In the genomic region with DNA sequence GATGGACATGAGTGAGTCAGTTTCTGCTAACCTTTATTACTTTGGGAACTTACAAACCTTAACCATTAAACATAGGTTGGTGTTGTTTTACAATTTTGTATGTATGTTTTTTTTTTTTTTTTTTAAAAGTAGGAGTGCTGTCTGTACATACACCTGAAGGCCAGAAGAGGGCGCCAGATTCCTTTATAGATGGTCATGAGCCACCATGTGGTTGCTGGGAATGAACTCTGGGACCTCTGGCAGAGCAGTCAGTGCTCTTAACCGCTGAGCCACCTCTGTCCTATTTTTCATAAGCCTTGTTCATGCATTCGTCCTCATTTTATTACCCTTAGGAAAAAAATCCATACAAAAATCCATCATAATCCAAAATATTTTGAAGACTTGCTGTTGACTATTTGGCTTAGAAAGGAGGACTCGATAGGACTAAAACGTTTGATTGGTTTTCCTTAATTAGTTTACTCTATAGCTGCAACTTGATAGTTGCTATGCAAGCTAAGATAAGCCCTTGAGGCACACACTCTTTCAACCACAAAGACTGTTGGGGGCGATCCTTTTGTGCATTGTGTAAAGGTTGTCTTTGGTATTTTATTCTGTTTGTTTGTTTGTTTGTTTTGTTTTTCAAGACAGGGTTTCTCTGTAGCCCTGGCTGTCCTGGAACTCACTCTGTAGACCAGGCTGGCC, we compare ENCODE assay signal across 9 mouse cellular contexts. TPM values are rescaled to one million over a fixed set of nuclear protein-coding genes. Genes with fewer than 3 reads are reported as not detected.
DNase-seq lines count a peak whose midpoint lies in the region; ATAC-seq and TF ChIP-seq lines count a peak whose summit lies in the region.
"Had no signal": no experiment of that assay in that cellular context is flagged by ENCODE, and none has a peak within 500 bp of the region (broad histone marks: within the 10 kb centered on the region; RNA-seq: fewer than 3 reads in every experiment).

No protein-coding gene starts in this region.

- dilution Hi-C loops in CH12.LX (cut with MboI; ENCODE audit: extremely low pct_ligation_motif_present, extremely low pct_unique_long_range_greater_than_20kb, low sequenced_read_pairs), result no loop called here

- peak; percentile 75 for TF ChIP-seq RAD21 in CH12.LX (IDR thresholded peaks at IDR 0.05; ENCODE audit: low read depth, low read length)

- H3K4me2 ChIP-seq in hindbrain, embryonic 11.5 days (replicated peaks; ENCODE audit: low read depth, low read length), result no peak overlapping the region
- no peak overlapping the region for H3K4me2 ChIP-seq in hindbrain, embryonic 12.5 days (replicated peaks)
- no peak overlapping the region for H3K4me2 ChIP-seq in CH12.LX (ENCODE audit: insufficient read depth, low read depth, poor library complexity, severe bottlenecking)

- no peaks in the 10 kb centered on the region for H3K79me2 ChIP-seq in CH12.LX (replicated peaks; ENCODE audit: control insufficient read depth, extremely low read depth, insufficient read depth, poor library complexity, severe bottlenecking)

- TF ChIP-seq EP300 in CH12.LX (IDR thresholded peaks at IDR 0.05; ENCODE audit: low read length), result no peak

- H3K27me3 ChIP-seq in hindbrain, embryonic 11.5 days (ENCODE audit: control insufficient read depth, insufficient read depth, low read length), result no peaks in the 10 kb centered on the region
- H3K27me3 ChIP-seq in hindbrain, embryonic 12.5 days, result no peaks in the 10 kb centered on the region; the same call in 1 of the 2 replicates
- H3K27me3 ChIP-seq in CH12.LX (replicated peaks), result peaks cover 3% of the 10 kb centered on the region
- no peaks in the 10 kb centered on the region for H3K27me3 ChIP-seq in thymus, adult 2 months (ENCODE audit: control insufficient read depth, insufficient read depth, low read length)
- H3K27me3 ChIP-seq: megakaryocyte, embryonic 14.5 days had no signal

- no peak overlapping the region for H3K9ac ChIP-seq in hindbrain, embryonic 11.5 days (ENCODE audit: low read depth, low read length)
- H3K9ac ChIP-seq in hindbrain, embryonic 12.5 days, result no peak overlapping the region
- H3K9ac ChIP-seq in CH12.LX (ENCODE audit: insufficient read depth, low read depth), result no peak overlapping the region

- TF ChIP-seq POLR2A in CH12.LX (IDR thresholded peaks at IDR 0.05; ENCODE audit: low read depth, low read length), result no peak
- no peak for TF ChIP-seq POLR2A in thymus, adult 2 months (IDR thresholded peaks at IDR 0.05; ENCODE audit: control insufficient read depth, extremely low read depth, insufficient read depth, low read length, poor library complexity)

- no peaks in the 10 kb centered on the region for H3K4me1 ChIP-seq in hindbrain, embryonic 11.5 days (replicated peaks; ENCODE audit: control insufficient read depth, insufficient read depth, low read length)
- H3K4me1 ChIP-seq in hindbrain, embryonic 12.5 days, result no peaks in the 10 kb centered on the region
- H3K4me1 ChIP-seq in CH12.LX (ENCODE audit: control insufficient read depth in 1 of 2, insufficient read depth in 2 of 2), result no peaks in the 10 kb centered on the region
- no peaks in the 10 kb centered on the region for H3K4me1 ChIP-seq in thymus, adult 2 months (replicated peaks; ENCODE audit: control insufficient read depth, insufficient read depth, low read length)

- no peak for ATAC-seq in hindbrain, embryonic 11.5 days (ENCODE audit: low FRiP score)
- no peak for ATAC-seq in hindbrain, embryonic 12.5 days (ENCODE audit: low FRiP score)

- 43% methylated on average over 6 of the region's 6 CpGs for WGBS in hindbrain, embryonic 11.5 days
- 45% methylated on average over 6 of the region's 6 CpGs for WGBS in hindbrain, embryonic 12.5 days
- WGBS in thymus, adult 2 months, result 50% methylated on average over 6 of the region's 6 CpGs

- no peak overlapping the region for H3K4me3 ChIP-seq in hindbrain, embryonic 11.5 days (ENCODE audit: low read depth, low read length)
- no peak overlapping the region for H3K4me3 ChIP-seq in hindbrain, embryonic 12.5 days
- no peak overlapping the region for H3K4me3 ChIP-seq in CH12.LX (replicated peaks in 1 of 3; ENCODE audit: low read depth in 2 of 3, low read length in 2 of 3, poor library complexity in 1 of 3)
- no peak overlapping the region for H3K4me3 ChIP-seq in thymus, adult 2 months (ENCODE audit: control insufficient read depth, insufficient read depth, low read length)
- H3K4me3 ChIP-seq: megakaryocyte, embryonic 14.5 days had no signal

- no peaks in the 10 kb centered on the region for H3K36me3 ChIP-seq in hindbrain, embryonic 11.5 days (ENCODE audit: control insufficient read depth, insufficient read depth, low read length)
- no peaks in the 10 kb centered on the region for H3K36me3 ChIP-seq in hindbrain, embryonic 12.5 days
- no peaks in the 10 kb centered on the region for H3K36me3 ChIP-seq in CH12.LX (replicated peaks in 1 of 2; ENCODE audit: control insufficient read depth in 1 of 2, insufficient read depth in 1 of 2, low read length in 1 of 2)
- H3K36me3 ChIP-seq in thymus, adult 2 months (ENCODE audit: control insufficient read depth, insufficient read depth, low read length), result no peaks in the 10 kb centered on the region

- in situ Hi-C loops in CH12.LX (cut with MboI; ENCODE audit: low pct_ligation_motif_present, low pct_unique_long_range_greater_than_20kb, low sequenced_read_pairs), result no loop called here

- no peak overlapping the region for H3K27ac ChIP-seq in hindbrain, embryonic 11.5 days (ENCODE audit: low read depth, low read length)
- no peak overlapping the region for H3K27ac ChIP-seq in hindbrain, embryonic 12.5 days
- H3K27ac ChIP-seq in CH12.LX (ENCODE audit: insufficient read depth, low read depth), result no peak overlapping the region
- H3K27ac ChIP-seq in thymus, adult 2 months (ENCODE audit: control insufficient read depth, insufficient read depth, low read length), result no peak overlapping the region

- no peaks in the 10 kb centered on the region for H3K9me3 ChIP-seq in hindbrain, embryonic 11.5 days (ENCODE audit: control insufficient read depth, low read length)
- no peaks in the 10 kb centered on the region for H3K9me3 ChIP-seq in hindbrain, embryonic 12.5 days (replicated peaks)
- no peaks in the 10 kb centered on the region for H3K9me3 ChIP-seq in CH12.LX (replicated peaks; ENCODE audit: low read length)
- H3K9me3 ChIP-seq: megakaryocyte, embryonic 14.5 days had no signal

- DNase-seq in hindbrain, embryonic 11.5 days (ENCODE audit: low spot score), result peak; percentile 78
- DNase-seq in CH12.LX (ENCODE audit: extremely low read depth), result peak; percentile 86
- DNase-seq in c-Kit-positive CD71-negative TER-119-negative erythroid progenitor cells, embryonic 14.5 days (ENCODE audit: low read depth), result peak; percentile 76
- DNase-seq in liver, result peak; percentile 77
- DNase-seq in ovary, adult 18-20 months (ENCODE audit: low spot score), result no peak
- no peak for DNase-seq in left cerebral cortex, adult 8-10 months (ENCODE audit: low spot score in 2 of 2)
- DNase-seq in thymus, adult 2 months, result no peak

- peak; percentile 70 to 79 for TF ChIP-seq CTCF in CH12.LX (conservative IDR thresholded peaks at IDR 0.05 in 1 of 2, IDR thresholded peaks at IDR 0.05 in 1 of 2; ENCODE audit: low read depth in 2 of 2, low read length in 2 of 2)
- no peak for TF ChIP-seq CTCF in thymus, adult 2 months (IDR thresholded peaks at IDR 0.05; ENCODE audit: borderline replicate concordance, control insufficient read depth, extremely low read depth, insufficient read depth, low read length, poor library complexity)

RNA-seq across cellular contexts. Expression of a gene that starts 6.8 kb away (rescaled TPM):
- polyA plus RNA-seq in hindbrain, embryonic 11.5 days (2014; fragmentation: Nextera tagmentation; extraction: Ambion mirVana), result 5.3 and 9.9 TPM in 2 replicates
- polyA plus RNA-seq in hindbrain, embryonic 12.5 days (2016; fragmentation: Nextera tagmentation; extraction: Ambion mirVana), result 3.2 and 4.1 TPM in 2 replicates
- total RNA-seq in CH12.LX (2012; rRNA removed), result 22.3 and 23.0 TPM in 2 replicates
- total RNA-seq in CH12.LX (2014; rRNA removed), result 15.2 and 16.0 TPM in 2 replicates
- 41.2 and 46.6 TPM in 2 replicates for polyA plus RNA-seq in CH12.LX (2012; ENCODE audit: insufficient read length, low read depth)
- total RNA-seq in left cerebral cortex, adult 8-10 months (2022), result 1 to 10 TPM; 2.0 to 3.0 (median 2.9) TPM
- 57.3 and 70.8 TPM in 2 replicates for polyA plus RNA-seq in thymus, adult 2 months (2012; rRNA removed)

RNA-seq across cellular contexts. Expression of a gene that starts 7.7 kb away (rescaled TPM):
- polyA plus RNA-seq in hindbrain, embryonic 11.5 days (2014; fragmentation: Nextera tagmentation; extraction: Ambion mirVana), result 0.86 TPM in 1 of 2 replicates, not detected in the other
- polyA plus RNA-seq in hindbrain, embryonic 12.5 days (2016; fragmentation: Nextera tagmentation; extraction: Ambion mirVana), result 0.30 TPM in 1 of 2 replicates, not detected in the other
- total RNA-seq in CH12.LX (2012; rRNA removed) (not detected in 2 replicates), CH12.LX (2014; rRNA removed) (not detected in 2 replicates)
- not detected in 2 replicates for polyA plus RNA-seq in CH12.LX (2012; ENCODE audit: insufficient read length, low read depth)
- total RNA-seq in left cerebral cortex, adult 8-10 months (2022), result 1 to 10 TPM in 2 of 4 experiments, not detected in 2; 1.3 to 1.6 TPM
- polyA plus RNA-seq in thymus, adult 2 months (2012; rRNA removed), result 0.69 and 1.0 TPM in 2 replicates

RNA-seq across cellular contexts. Expression of a gene that starts 12.0 kb away (rescaled TPM):
- 47.0 and 60.0 TPM in 2 replicates for polyA plus RNA-seq in hindbrain, embryonic 11.5 days (2014; fragmentation: Nextera tagmentation; extraction: Ambion mirVana)
- polyA plus RNA-seq in hindbrain, embryonic 12.5 days (2016; fragmentation: Nextera tagmentation; extraction: Ambion mirVana), result 55.5 and 61.2 TPM in 2 replicates
- total RNA-seq in CH12.LX (2012; rRNA removed), result 33.8 and 48.3 TPM in 2 replicates
- total RNA-seq in CH12.LX (2014; rRNA removed), result 31.6 and 32.3 TPM in 2 replicates
- polyA plus RNA-seq in CH12.LX (2012; ENCODE audit: insufficient read length, low read depth), result 53.0 and 64.7 TPM in 2 replicates
- 10 to 100 TPM; 24.0 to 31.9 (median 27.1) TPM for total RNA-seq in left cerebral cortex, adult 8-10 months (2022)
- polyA plus RNA-seq in thymus, adult 2 months (2012; rRNA removed), result 116 and 129 TPM in 2 replicates

RNA-seq across cellular contexts. Expression of a gene that starts 18.4 kb away (rescaled TPM):
- 14.5 and 16.6 TPM in 2 replicates for polyA plus RNA-seq in hindbrain, embryonic 11.5 days (2014; fragmentation: Nextera tagmentation; extraction: Ambion mirVana)
- 23.9 and 27.6 TPM in 2 replicates for polyA plus RNA-seq in hindbrain, embryonic 12.5 days (2016; fragmentation: Nextera tagmentation; extraction: Ambion mirVana)
- total RNA-seq in CH12.LX (2012; rRNA removed), result 114 and 134 TPM in 2 replicates
- 44.3 and 45.3 TPM in 2 replicates for total RNA-seq in CH12.LX (2014; rRNA removed)
- 96.7 and 116 TPM in 2 replicates for polyA plus RNA-seq in CH12.LX (2012; ENCODE audit: insufficient read length, low read depth)
- 10 to 100 TPM; 53.0 to 74.3 (median 56.5) TPM for total RNA-seq in left cerebral cortex, adult 8-10 months (2022)
- 201 and 248 TPM in 2 replicates for polyA plus RNA-seq in thymus, adult 2 months (2012; rRNA removed)

RNA-seq across cellular contexts. Expression of a gene that starts 18.4 kb away (rescaled TPM):
- 8.1 and 9.3 TPM in 2 replicates for polyA plus RNA-seq in hindbrain, embryonic 11.5 days (2014; fragmentation: Nextera tagmentation; extraction: Ambion mirVana)
- polyA plus RNA-seq in hindbrain, embryonic 12.5 days (2016; fragmentation: Nextera tagmentation; extraction: Ambion mirVana), result 21.7 and 25.5 TPM in 2 replicates
- total RNA-seq in CH12.LX (2012; rRNA removed), result 21.2 and 23.5 TPM in 2 replicates
- total RNA-seq in CH12.LX (2014; rRNA removed), result 11.7 and 12.1 TPM in 2 replicates
- polyA plus RNA-seq in CH12.LX (2012; ENCODE audit: insufficient read length, low read depth), result 20.2 and 20.3 TPM in 2 replicates
- 10 to 100 TPM; 36.8 to 44.6 (median 41.3) TPM for total RNA-seq in left cerebral cortex, adult 8-10 months (2022)
- 119 and 120 TPM in 2 replicates for polyA plus RNA-seq in thymus, adult 2 months (2012; rRNA removed)

Comparison
In these comparisons a context has a peak if more than half of its experiments do, and no peak if none do; other contexts are left out.
1. DNase-seq: peak in hindbrain, embryonic 11.5 days (single experiment), CH12.LX (single experiment), c-Kit-positive CD71-negative TER-119-negative erythroid progenitor cells, embryonic 14.5 days (single experiment) and liver (single experiment); none in ovary, adult 18-20 months (single experiment), left cerebral cortex, adult 8-10 months (0 of 2) and thymus, adult 2 months (single experiment).